8 mouse cellular contexts compared by ENCODE assay signal in genomic region chr7:34131959-34132354, GRCm38 (mm10). TPM values are rescaled to one million over a fixed set of nuclear protein-coding genes. Genes with fewer than 3 reads are reported as not detected.
DNase-seq lines count a peak whose midpoint lies in the region; ATAC-seq and TF ChIP-seq lines count a peak whose summit lies in the region.

No protein-coding gene starts in this region.

- H3K4me2 ChIP-seq in forebrain, embryonic 16.5 days (ENCODE audit: low read length) = peak overlapping the region; percentile 56
- peak overlapping the region; percentile 74 for H3K4me2 ChIP-seq in liver, postnatal 0 days (ENCODE audit: low read depth, low read length)

- TF ChIP-seq EP300 in liver, postnatal 0 days (IDR thresholded peaks at IDR 0.05; ENCODE audit: low read depth) = no peak

- H3K27me3 ChIP-seq in forebrain, embryonic 16.5 days (replicated peaks; ENCODE audit: control insufficient read depth, insufficient read depth, low read length) = no peaks in the 10 kb centered on the region
- H3K27me3 ChIP-seq in liver, postnatal 0 days (ENCODE audit: insufficient read depth, low read length) = peaks cover 20% of the 10 kb centered on the region

- peak; percentile 36 for DNase-seq in embryo, embryonic 10.5 days (ENCODE audit: low spot score)
- no peak for DNase-seq in embryo, embryonic 9.5 days (ENCODE audit: extremely low spot score)
- DNase-seq in 3134 (ENCODE audit: extremely low read depth, insufficient read length, low spot score) = peak; percentile 22
- no peak for DNase-seq in liver, postnatal 0 days
- DNase-seq in cerebellum, adult 9-11 months = no peak
- no peak for DNase-seq in gastrocnemius, postnatal 14 days
- DNase-seq in thymus, postnatal 25 days = no peak

- intact Hi-C loops in gastrocnemius, postnatal 14 days (cut with DNase I; ENCODE audit: low total_unique reads) = no loop called here

- H3K27ac ChIP-seq in forebrain, embryonic 16.5 days (ENCODE audit: low read length) = no peak overlapping the region
- no peak overlapping the region for H3K27ac ChIP-seq in liver, postnatal 0 days (ENCODE audit: low read depth)

- 0 out of 2 replicates have a peak, but pooled peaks have one; percentile 4 for ATAC-seq in forebrain, embryonic 16.5 days
- ATAC-seq in liver, postnatal 0 days = no peak

- peak overlapping the region; percentile 76 for H3K4me3 ChIP-seq in forebrain, embryonic 16.5 days (replicated peaks; ENCODE audit: low read length)
- H3K4me3 ChIP-seq in liver, postnatal 0 days (ENCODE audit: low read depth, low read length) = peak overlapping the region; percentile 57

- peaks cover 19% of the 10 kb centered on the region for H3K4me1 ChIP-seq in forebrain, embryonic 16.5 days (replicated peaks; ENCODE audit: control insufficient read depth, insufficient read depth, low read length)
- no peaks in the 10 kb centered on the region for H3K4me1 ChIP-seq in liver, postnatal 0 days (ENCODE audit: insufficient read depth)

- 7% methylated on average over 3 of the region's 3 CpGs for WGBS in forebrain, embryonic 16.5 days
- 13% methylated on average over 3 of the region's 3 CpGs for WGBS in liver, postnatal 0 days (ENCODE audit: insufficient replicate concordance)

- TF ChIP-seq CTCF in liver, postnatal 0 days (IDR thresholded peaks at IDR 0.05; ENCODE audit: low read depth) = no peak

- H3K9ac ChIP-seq in forebrain, embryonic 16.5 days (replicated peaks; ENCODE audit: low read depth, low read length) = peak overlapping the region; percentile 65; the same call in 1 of the 2 replicates
- H3K9ac ChIP-seq in liver, postnatal 0 days (replicated peaks) = peak overlapping the region; percentile 74; the same call in 1 of the 2 replicates

- H3K36me3 ChIP-seq in forebrain, embryonic 16.5 days (ENCODE audit: control insufficient read depth, insufficient read depth) = no peaks in the 10 kb centered on the region
- H3K36me3 ChIP-seq in liver, postnatal 0 days (replicated peaks; ENCODE audit: insufficient read depth, low read length) = no peaks in the 10 kb centered on the region

- H3K9me3 ChIP-seq in forebrain, embryonic 16.5 days (ENCODE audit: control insufficient read depth, low read length) = no peaks in the 10 kb centered on the region; the same call in 1 of the 2 replicates
- no peaks in the 10 kb centered on the region for H3K9me3 ChIP-seq in liver, postnatal 0 days (ENCODE audit: low read length)

RNA-seq across cellular contexts. Expression of gene Wtip, which starts 1.1 kb away (rescaled TPM):
- polyA plus RNA-seq in forebrain, embryonic 16.5 days (2015; fragmentation: Nextera tagmentation; extraction: Ambion mirVana) = 2.1 and 4.5 TPM in 2 replicates
- 0.94 and 1.5 TPM in 2 replicates for polyA plus RNA-seq in liver, postnatal 0 days (2015; fragmentation: Nextera tagmentation; extraction: Ambion mirVana)
- total RNA-seq in gastrocnemius, postnatal 14 days (2021) = 1 to 10 TPM; 7.0 to 7.3 TPM

RNA-seq across cellular contexts. Expression of gene Scgb1b30, which starts 36.7 kb away (rescaled TPM):
- polyA plus RNA-seq in forebrain, embryonic 16.5 days (2015; fragmentation: Nextera tagmentation; extraction: Ambion mirVana) = not detected in 2 replicates
- not detected in 2 replicates for polyA plus RNA-seq in liver, postnatal 0 days (2015; fragmentation: Nextera tagmentation; extraction: Ambion mirVana)
- total RNA-seq in gastrocnemius, postnatal 14 days (2021) = not detected

RNA-seq across cellular contexts. Expression of gene Uba2, which starts 37.4 kb away (rescaled TPM):
- polyA plus RNA-seq in forebrain, embryonic 16.5 days (2015; fragmentation: Nextera tagmentation; extraction: Ambion mirVana) = 197 and 220 TPM in 2 replicates
- polyA plus RNA-seq in liver, postnatal 0 days (2015; fragmentation: Nextera tagmentation; extraction: Ambion mirVana) = 42.1 and 50.0 TPM in 2 replicates
- total RNA-seq in gastrocnemius, postnatal 14 days (2021) = 10 to 100 TPM; 36.4 to 44.3 TPM

Comparison
In these comparisons a context has a peak if more than half of its experiments do, and no peak if none do; other contexts are left out.
1. DNase-seq: peak in embryo, embryonic 10.5 days (single experiment) and 3134 (single experiment); none in embryo, embryonic 9.5 days (single experiment), liver, postnatal 0 days (single experiment), cerebellum, adult 9-11 months (single experiment), gastrocnemius, postnatal 14 days (single experiment) and thymus, postnatal 25 days (single experiment).